Mouse (Mus musculus) v-Abl transformed pro-B cells (cell line): ENCODE data around the gene Ascl3.

Experiments
- in situ Hi-C, 2 experiments: fragments of 400-800 bp; cut with MboI; formaldehyde crosslinking; loops; one replicate each; pipeline ENCODE4 v1.15.1; 2025; ENCODE audit not compliant: unreplicated experiment in 2 of 2

Gene Ascl3

GRCm38 (mm10) chr7:109713434-109713982 lies 18.0 kb downstream of the Ascl3 start:
- in situ Hi-C loops, result loop anchor here (5.0 to 25.0 kb wide), 4 partner anchors 174 to 1074 kb away; no protein-coding TSS in a partner anchor

GRCm38 (mm10) chr7:109712198-109712597 lies 19.3 kb downstream of the Ascl3 start:
- in situ Hi-C loops, result loop anchor here (5.0 to 25.0 kb wide), 4 partner anchors 175 to 1075 kb away; no protein-coding TSS in a partner anchor

- in situ Hi-C loops, result loop anchor here (5.0 to 25.0 kb wide), 4 partner anchors 177 to 1077 kb away; no protein-coding TSS in a partner anchor
Measured at GRCm38 (mm10) chr7:109710069-109710468, 21.5 kb downstream of the Ascl3 start.

- in situ Hi-C loops, result loop anchor here (5.0 to 25.0 kb wide), 9 partner anchors 98 to 1078 kb away; partner anchors contain the start of gene Adm (in 2 of the 2)
Measured at GRCm38 (mm10) chr7:109708961-109709382, 22.6 kb downstream of the Ascl3 start.

GRCm38 (mm10) chr7:109707023-109707785 lies 24.3 kb downstream of the Ascl3 start:
- in situ Hi-C loops, result loop anchor here (5.0 to 25.0 kb wide), 9 partner anchors 100 to 1080 kb away; partner anchors contain the start of gene Adm (in 2 of the 2)

- in situ Hi-C loops, result loop anchor here (10.0 to 25.0 kb wide), 5 partner anchors 380 to 1083 kb away; partner anchors contain the start of gene Adm (in 1 of the 2)
Measured at GRCm38 (mm10) chr7:109704461-109704860, 27.1 kb downstream of the Ascl3 start.

GRCm38 (mm10) chr7:109704016-109704377 lies 27.5 kb downstream of the Ascl3 start:
- in situ Hi-C loops, result loop anchor here (10.0 to 25.0 kb wide), 5 partner anchors 381 to 1083 kb away; partner anchors contain the start of gene Adm (in 1 of the 2)

GRCm38 (mm10) chr7:109703190-109704015 lies 28.1 kb downstream of the Ascl3 start, which contains the start of the genes St5 and Akip1:
TSS of gene St5 (minus strand) at chr7:109703605.
TSS of gene Akip1 (plus strand) at chr7:109703690.
- in situ Hi-C loops, result loop anchor here (10.0 to 25.0 kb wide), 5 partner anchors 381 to 1084 kb away; partner anchors contain the start of gene Adm (in 1 of the 2)

- in situ Hi-C loops, result loop anchor here (10.0 to 25.0 kb wide), 5 partner anchors 382 to 1085 kb away; partner anchors contain the start of gene Adm (in 1 of the 2)
Measured at GRCm38 (mm10) chr7:109702721-109703120, 28.8 kb downstream of the Ascl3 start.

GRCm38 (mm10) chr7:109700213-109700612 lies 31.3 kb downstream of the Ascl3 start:
- in situ Hi-C loops, result loop anchor here (10.0 to 25.0 kb wide), 5 partner anchors 385 to 1087 kb away; partner anchors contain the start of gene Adm (in 1 of the 2)

GRCm38 (mm10) chr7:109695339-109695726 lies 36.2 kb downstream of the Ascl3 start:
- in situ Hi-C loops, result no loop called here

GRCm38 (mm10) chr7:109694576-109695338 lies 36.8 kb downstream of the Ascl3 start:
- in situ Hi-C loops, result no loop called here

- in situ Hi-C loops, result no loop called here
Measured at GRCm38 (mm10) chr7:109690961-109691360, 40.6 kb downstream of the Ascl3 start.

GRCm38 (mm10) chr7:109690101-109690500 lies 41.4 kb downstream of the Ascl3 start:
- in situ Hi-C loops, result no loop called here

- in situ Hi-C loops, result loop anchor here in 1 of 2 experiments (10.0 kb wide), 1 partner anchor 152 kb away; no protein-coding TSS in a partner anchor
Measured at GRCm38 (mm10) chr7:109686585-109687128, 44.9 kb downstream of the Ascl3 start.

- in situ Hi-C loops, result loop anchor here in 1 of 2 experiments (10.0 kb wide), 1 partner anchor 146 kb away; no protein-coding TSS in a partner anchor
Measured at GRCm38 (mm10) chr7:109680879-109681278, 50.6 kb downstream of the Ascl3 start.

- in situ Hi-C loops, result loop anchor here in 1 of 2 experiments (10.0 kb wide), 1 partner anchor 145 kb away; no protein-coding TSS in a partner anchor
Measured at GRCm38 (mm10) chr7:109680284-109680683, 51.2 kb downstream of the Ascl3 start.
